Mouse (Mus musculus) MEL (cell line): ENCODE measurements around the gene Dync1h1.

Experiments
- BHLHE40 ChIP-seq: IDR thresholded peaks from 2 replicates; pipeline ENCODE4 v1.6.1; 2012; ENCODE audit warnings: low read depth, mild to moderate bottlenecking, inconsistent platforms, low read length, improper control_type of control experiment, borderline replicate concordance
- CHD1 ChIP-seq: IDR thresholded peaks from 2 replicates; pipeline ENCODE4 v1.6.1; 2012; ENCODE audit warnings: low read depth, mild to moderate bottlenecking, inconsistent platforms, low read length, improper control_type of control experiment
- CTCF ChIP-seq, 3 experiments: IDR thresholded peaks in 2 of 3; conservative IDR thresholded peaks in 1 of 3; 2 replicates each; pipeline ENCODE4 v1.5.1; 2011 to 2012; ENCODE audit warnings: low read length in 3 of 3, low read depth in 2 of 3, mild to moderate bottlenecking in 2 of 3, improper control_type of control experiment in 1 of 3, inconsistent platforms in 1 of 3, mixed read lengths in 1 of 3, moderate library complexity in 1 of 3; ENCODE audit not compliant: control insufficient read depth in 1 of 3, insufficient read depth in 1 of 3, poor library complexity in 1 of 3, severe bottlenecking in 1 of 3
- E2F4 ChIP-seq: IDR thresholded peaks from 2 replicates; pipeline ENCODE4 v1.6.1; 2011; ENCODE audit warnings: low read depth, low read length, improper control_type of control experiment, borderline replicate concordance
- GATA1 ChIP-seq: IDR thresholded peaks from 2 replicates; pipeline ENCODE4 v1.6.1; 2011; ENCODE audit warnings: low read depth, low read length, improper control_type of control experiment
- HCFC1 ChIP-seq: IDR thresholded peaks from 2 replicates; pipeline ENCODE4 v1.6.1; 2012; ENCODE audit warnings: low read depth, mild to moderate bottlenecking, inconsistent platforms, low read length, improper control_type of control experiment, moderate library complexity
- MAFK ChIP-seq: IDR thresholded peaks from 2 replicates; pipeline ENCODE4 v1.6.1; 2011; ENCODE audit warnings: low read depth, mild to moderate bottlenecking, low read length, improper control_type of control experiment, borderline replicate concordance
- MAZ ChIP-seq: IDR thresholded peaks from 2 replicates; pipeline ENCODE4 v1.6.1; 2012; ENCODE audit warnings: low read depth, mild to moderate bottlenecking, inconsistent platforms, low read length, improper control_type of control experiment
- MYB ChIP-seq: IDR thresholded peaks from 2 replicates; pipeline ENCODE4 v1.6.1; 2011; ENCODE audit warnings: mild to moderate bottlenecking, low read depth, low read length, improper control_type of control experiment
- POLR2A ChIP-seq, 2 experiments: IDR thresholded peaks; 2 replicates each; pipeline ENCODE4 v1.6.1; 2011 to 2012; ENCODE audit warnings: low read length in 2 of 2, mild to moderate bottlenecking in 2 of 2, control low read depth in 1 of 2, improper control_type of control experiment in 1 of 2, low read depth in 1 of 2, moderate library complexity in 1 of 2; ENCODE audit not compliant: control insufficient read depth in 1 of 2, insufficient read depth in 1 of 2, poor library complexity in 1 of 2
- POLR2AphosphoS5 ChIP-seq: IDR thresholded peaks from 2 replicates; pipeline ENCODE4 v1.6.1; 2012; ENCODE audit warnings: low read depth, borderline replicate concordance, mild to moderate bottlenecking, inconsistent platforms, low read length, moderate library complexity, mixed read lengths
- SIN3A ChIP-seq: IDR thresholded peaks from 2 replicates; pipeline ENCODE4 v1.6.1; 2012; ENCODE audit warnings: low read length, improper control_type of control experiment, inconsistent platforms
- ZC3H11A ChIP-seq: IDR thresholded peaks from 2 replicates; pipeline ENCODE4 v1.6.1; 2012; ENCODE audit warnings: low read depth, mild to moderate bottlenecking, inconsistent platforms, low read length, improper control_type of control experiment
- ZMIZ1 ChIP-seq: IDR thresholded peaks from 2 replicates; pipeline ENCODE4 v1.6.1; 2012; ENCODE audit warnings: low read depth, mild to moderate bottlenecking, inconsistent platforms, low read length, improper control_type of control experiment, moderate library complexity

DNA sequence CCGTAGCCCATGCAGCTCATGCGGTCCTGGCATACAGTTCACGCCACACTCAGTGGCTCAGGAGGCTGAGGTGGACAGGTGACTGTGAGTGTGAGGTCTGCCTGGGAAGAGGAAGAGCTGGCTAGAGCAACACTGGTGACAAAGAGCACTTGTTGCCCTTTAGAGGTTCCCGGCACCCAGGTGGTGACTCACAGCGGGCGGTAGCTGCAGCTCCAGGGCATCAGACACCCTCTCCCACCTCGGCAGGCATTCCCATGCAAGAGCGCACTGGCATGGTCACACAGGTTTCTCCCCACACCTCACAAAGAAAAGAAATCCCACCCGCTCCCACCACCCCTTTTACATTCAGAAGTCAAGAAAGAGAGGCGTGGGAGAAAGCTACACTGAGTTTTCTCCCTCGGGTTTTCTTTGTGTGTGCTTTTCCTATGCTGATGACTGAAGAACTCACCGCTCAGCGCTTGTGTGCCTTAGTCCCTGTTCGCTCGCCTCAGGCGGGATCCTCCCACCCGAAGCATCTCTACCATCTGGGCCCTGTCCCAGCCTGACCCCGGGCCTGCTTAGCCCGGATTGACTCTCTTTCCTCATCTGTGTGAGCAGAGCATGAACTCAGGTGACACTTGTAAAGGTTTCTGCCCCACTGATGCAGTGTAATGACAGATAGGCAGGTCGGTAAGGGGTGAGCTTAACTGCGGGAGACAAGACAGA, 45.6 kb upstream of the Dync1h1 start:
- no peak for TF ChIP-seq HCFC1
- TF ChIP-seq MYB: no peak
- no peak for TF ChIP-seq GATA1
- TF ChIP-seq POLR2A (IDR thresholded peaks at IDR 0.05; ENCODE audit: control insufficient read depth in 1 of 2, insufficient read depth in 1 of 2, low read depth in 1 of 2, low read length in 2 of 2, poor library complexity in 1 of 2): no peak
- TF ChIP-seq MAFK: no peak
- TF ChIP-seq ZMIZ1: no peak
- TF ChIP-seq CTCF (IDR thresholded peaks at IDR 0.05 in 2 of 3, conservative IDR thresholded peaks at IDR 0.05 in 1 of 3; ENCODE audit: control insufficient read depth in 1 of 3, insufficient read depth in 1 of 3, low read depth in 2 of 3, low read length in 3 of 3, poor library complexity in 1 of 3, severe bottlenecking in 1 of 3): no peak
- no peak for TF ChIP-seq SIN3A
- no peak for TF ChIP-seq BHLHE40
- no peak for TF ChIP-seq MAZ
- TF ChIP-seq CHD1: no peak
- TF ChIP-seq ZC3H11A: no peak
- no peak for TF ChIP-seq E2F4
- TF ChIP-seq POLR2AphosphoS5: no peak
